Mouse (Mus musculus): ENCODE data around the gene Tas2r134. TPM values are rescaled to one million over a fixed set of nuclear protein-coding genes. Genes with fewer than 3 reads are reported as not detected.
A peak's percentile ranks its signal among the peaks of the same experiment; 100 is the strongest.

Tas2r134 gene
- polyA plus RNA-seq, 1 experiment from 2014 or later, result not detected

DNA sequence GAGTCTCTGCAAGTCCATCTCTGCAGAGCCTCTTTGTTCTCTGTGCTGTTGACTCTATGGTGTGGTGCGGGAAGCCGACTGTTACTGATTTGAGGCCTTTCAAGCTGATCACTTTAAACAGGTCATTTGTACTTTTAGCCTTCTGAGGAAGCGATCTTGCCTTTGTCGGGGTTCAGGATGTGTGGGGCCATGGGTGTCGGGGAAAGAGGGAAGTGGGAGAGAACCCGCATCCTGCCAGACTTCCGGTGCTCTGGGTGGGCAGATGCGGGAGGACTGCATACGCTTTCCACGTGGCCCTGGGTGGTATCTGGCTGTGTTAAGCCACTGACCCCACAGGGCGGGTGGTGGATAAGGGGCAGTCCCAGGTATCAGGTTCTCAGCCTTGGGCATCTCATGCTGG, 10.4 kb downstream of the Tas2r134 start:
- Histone ChIP-seq H3K27me3 (ENCODE audit: control insufficient read depth, insufficient read depth, low read length) (no peaks in the 10 kb centered on the region), H3K4me3 (ENCODE audit: low read depth, low read length) (no peak overlapping the region), H3K4me2 (ENCODE audit: low read depth, low read length, severe bottlenecking) (no peak overlapping the region), H3K9ac (ENCODE audit: low read length) (no peak overlapping the region), H3K9me3 (ENCODE audit: control insufficient read depth, low read length) (no peaks in the 10 kb centered on the region), H3K36me3 (ENCODE audit: control insufficient read depth, insufficient read depth, low read length) (no peaks in the 10 kb centered on the region), H3K4me1 (replicated peaks; ENCODE audit: control insufficient read depth, insufficient read depth, low read length) (no peaks in the 10 kb centered on the region), H3K27ac (ENCODE audit: low read depth, low read length) (no peak overlapping the region)
- DNase-seq (ENCODE audit: low spot score), result no peak
- WGBS, result 83% methylated on average over 11 of the region's 11 CpGs
- no peak for ATAC-seq (replicated peaks; ENCODE audit: low FRiP score)

DNA sequence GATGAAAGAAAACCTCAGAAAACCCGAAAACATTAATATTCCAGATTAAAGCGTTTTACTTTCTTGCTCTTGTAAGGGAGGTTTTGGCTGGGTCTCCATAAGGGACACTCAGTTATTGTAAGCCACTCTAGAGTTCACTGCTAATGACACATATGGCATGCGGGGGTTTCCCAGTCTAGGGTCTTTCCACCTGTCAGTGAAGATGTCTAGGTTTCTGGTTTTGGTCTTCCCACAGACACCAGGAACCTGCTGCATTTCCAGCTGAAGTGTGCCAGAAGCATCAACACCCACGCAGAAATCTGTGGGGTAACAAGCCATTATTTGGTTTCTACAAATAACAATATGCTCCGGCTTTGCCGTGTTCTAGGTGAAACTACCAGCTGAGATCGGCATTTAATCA, 14.3 kb downstream of the Tas2r134 start:
- no peak overlapping the region for H3K27ac ChIP-seq (ENCODE audit: low read depth, low read length)
- H3K27me3 ChIP-seq (ENCODE audit: control insufficient read depth, insufficient read depth, low read length), result no peaks in the 10 kb centered on the region
- no peaks in the 10 kb centered on the region for H3K4me1 ChIP-seq (replicated peaks; ENCODE audit: control insufficient read depth, insufficient read depth, low read length)
- WGBS, result 90% methylated on average over 7 of the region's 7 CpGs
- DNase-seq (ENCODE audit: low spot score) (no peak), ATAC-seq (replicated peaks; ENCODE audit: low FRiP score) (no peak)
- no peaks in the 10 kb centered on the region for H3K36me3 ChIP-seq (ENCODE audit: control insufficient read depth, insufficient read depth, low read length)
- no peak overlapping the region for H3K4me3 ChIP-seq (ENCODE audit: low read depth, low read length)
- H3K9ac ChIP-seq (ENCODE audit: low read length), result no peak overlapping the region
- no peak overlapping the region for H3K4me2 ChIP-seq (ENCODE audit: low read depth, low read length, severe bottlenecking)
- no peaks in the 10 kb centered on the region for H3K9me3 ChIP-seq (ENCODE audit: control insufficient read depth, low read length)

DNA sequence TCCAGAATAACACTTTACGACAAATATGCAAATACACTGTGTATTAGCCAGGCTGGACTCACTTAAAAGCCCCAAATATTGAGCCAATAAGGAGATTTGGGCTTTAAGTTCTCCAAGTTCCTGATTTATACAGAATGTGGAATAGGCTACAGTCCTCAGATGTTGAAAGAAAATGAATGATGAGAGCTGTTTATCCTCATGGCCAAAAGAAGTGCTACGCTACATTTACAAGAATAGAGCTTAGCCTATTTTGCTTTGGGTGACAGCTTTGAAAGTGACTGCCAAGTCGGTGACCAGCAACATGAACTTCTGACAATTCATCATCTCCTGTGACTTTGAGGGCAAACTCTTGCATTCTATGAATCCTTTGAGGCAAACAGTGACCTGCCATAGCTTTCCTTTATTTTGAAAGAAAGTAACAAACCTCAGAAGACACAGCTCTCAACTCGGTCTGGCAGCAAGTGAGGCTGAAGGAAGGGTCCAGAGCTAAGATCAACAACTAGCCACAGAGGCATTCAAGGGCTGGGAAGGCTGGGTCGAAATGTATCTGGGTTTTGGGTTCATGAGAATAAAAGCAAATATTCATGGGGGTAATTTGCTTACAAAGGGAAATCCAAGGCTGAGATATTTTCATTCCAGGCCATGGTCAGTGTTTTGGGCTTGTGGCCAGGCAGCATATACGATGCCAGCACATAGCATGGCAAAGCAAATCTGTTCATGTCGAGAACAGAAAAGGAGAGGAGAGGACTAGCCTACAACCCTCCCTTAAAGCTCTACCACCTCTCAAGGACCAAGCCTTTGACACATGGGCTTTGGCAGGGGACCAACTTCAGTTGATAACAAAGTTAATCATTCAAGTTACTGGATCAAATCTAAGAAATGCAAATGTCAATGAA, 16.2 kb downstream of the Tas2r134 start:
- H3K4me2 ChIP-seq (ENCODE audit: low read depth, low read length, severe bottlenecking), result no peak overlapping the region
- no peak overlapping the region for H3K27ac ChIP-seq (ENCODE audit: low read depth, low read length)
- 87% methylated on average over 7 of the region's 7 CpGs for WGBS
- H3K9ac ChIP-seq (ENCODE audit: low read length), result no peak overlapping the region
- no peak overlapping the region for H3K4me3 ChIP-seq (ENCODE audit: low read depth, low read length)
- no peaks in the 10 kb centered on the region for H3K27me3 ChIP-seq (ENCODE audit: control insufficient read depth, insufficient read depth, low read length)
- no peaks in the 10 kb centered on the region for H3K4me1 ChIP-seq (replicated peaks; ENCODE audit: control insufficient read depth, insufficient read depth, low read length)
- H3K9me3 ChIP-seq (ENCODE audit: control insufficient read depth, low read length), result no peaks in the 10 kb centered on the region
- ATAC-seq (replicated peaks; ENCODE audit: low FRiP score) (no peak), DNase-seq (ENCODE audit: low spot score) (no peak)
- H3K36me3 ChIP-seq (ENCODE audit: control insufficient read depth, insufficient read depth, low read length), result no peaks in the 10 kb centered on the region

DNA sequence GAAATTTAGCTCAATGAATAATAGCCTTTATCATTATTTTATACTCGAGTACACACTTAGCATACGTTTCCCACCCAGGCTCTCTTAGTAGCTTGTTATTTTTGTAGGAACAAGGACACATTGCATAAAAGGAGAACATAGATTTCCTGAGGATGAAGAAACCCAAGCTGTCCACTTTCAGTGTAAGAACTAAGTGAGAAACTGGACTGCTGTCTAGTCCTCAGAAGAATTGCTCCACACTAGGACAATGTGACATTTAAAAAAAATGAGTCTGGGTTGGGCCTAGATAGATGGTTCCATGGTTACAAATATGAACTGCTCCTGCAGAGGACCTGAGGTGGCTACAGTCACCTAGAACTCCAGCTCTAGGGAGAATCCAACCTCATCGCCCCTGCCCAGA, 20.7 kb downstream of the Tas2r134 start:
- no peak overlapping the region for H3K4me2 ChIP-seq (ENCODE audit: low read depth, low read length, severe bottlenecking)
- H3K9ac ChIP-seq (ENCODE audit: low read length), result no peak overlapping the region
- H3K27ac ChIP-seq (ENCODE audit: low read depth, low read length), result no peak overlapping the region
- no peaks in the 10 kb centered on the region for H3K27me3 ChIP-seq (ENCODE audit: control insufficient read depth, insufficient read depth, low read length)
- no peak overlapping the region for H3K4me3 ChIP-seq (ENCODE audit: low read depth, low read length)
- 97% methylated on average over 3 of the region's 3 CpGs for WGBS
- DNase-seq (ENCODE audit: low spot score), result no peak
- 0 out of 2 replicates have a peak, but pooled peaks cover 2% of the 10 kb centered on the region for H3K4me1 ChIP-seq (replicated peaks; ENCODE audit: control insufficient read depth, insufficient read depth, low read length)
- H3K9me3 ChIP-seq (ENCODE audit: control insufficient read depth, low read length), result no peaks in the 10 kb centered on the region
- ATAC-seq (replicated peaks; ENCODE audit: low FRiP score), result no peak
- H3K36me3 ChIP-seq (ENCODE audit: control insufficient read depth, insufficient read depth, low read length), result no peaks in the 10 kb centered on the region

DNA sequence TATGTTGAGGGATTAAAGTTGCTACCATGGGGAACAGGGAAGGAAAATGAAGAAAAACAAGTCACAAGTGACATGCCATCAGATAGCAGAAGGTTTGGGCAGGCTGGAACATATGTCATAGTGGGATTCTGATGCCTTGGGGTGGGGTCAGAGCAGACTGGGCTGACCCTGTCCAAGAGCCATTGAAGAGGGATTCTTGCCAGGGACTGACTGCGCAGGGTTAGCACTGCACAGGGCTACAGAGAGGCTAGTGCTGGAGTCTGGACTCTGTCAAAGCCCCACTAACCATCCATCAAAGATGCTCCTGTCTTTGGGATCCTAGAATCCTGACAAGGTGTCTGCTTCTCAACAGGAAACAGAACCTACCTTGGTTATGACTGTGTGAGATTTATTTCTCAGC, 22.6 kb downstream of the Tas2r134 start:
- ATAC-seq (replicated peaks; ENCODE audit: low FRiP score) (peak; percentile 60; the same call in 1 of the 2 replicates), DNase-seq (ENCODE audit: low spot score) (no peak)
- Histone ChIP-seq H3K9me3 (ENCODE audit: control insufficient read depth, low read length) (no peaks in the 10 kb centered on the region), H3K27me3 (ENCODE audit: control insufficient read depth, insufficient read depth, low read length) (no peaks in the 10 kb centered on the region), H3K36me3 (ENCODE audit: control insufficient read depth, insufficient read depth, low read length) (no peaks in the 10 kb centered on the region), H3K4me3 (ENCODE audit: low read depth, low read length) (no peak overlapping the region), H3K4me2 (ENCODE audit: low read depth, low read length, severe bottlenecking) (no peak overlapping the region), H3K9ac (ENCODE audit: low read length) (no peak overlapping the region), H3K27ac (ENCODE audit: low read depth, low read length) (no peak overlapping the region), H3K4me1 (replicated peaks; ENCODE audit: control insufficient read depth, insufficient read depth, low read length) (0 out of 2 replicates have a peak, but pooled peaks cover 2% of the 10 kb centered on the region)
- WGBS, result 65% methylated on average over 1 of the region's 1 CpGs

DNA sequence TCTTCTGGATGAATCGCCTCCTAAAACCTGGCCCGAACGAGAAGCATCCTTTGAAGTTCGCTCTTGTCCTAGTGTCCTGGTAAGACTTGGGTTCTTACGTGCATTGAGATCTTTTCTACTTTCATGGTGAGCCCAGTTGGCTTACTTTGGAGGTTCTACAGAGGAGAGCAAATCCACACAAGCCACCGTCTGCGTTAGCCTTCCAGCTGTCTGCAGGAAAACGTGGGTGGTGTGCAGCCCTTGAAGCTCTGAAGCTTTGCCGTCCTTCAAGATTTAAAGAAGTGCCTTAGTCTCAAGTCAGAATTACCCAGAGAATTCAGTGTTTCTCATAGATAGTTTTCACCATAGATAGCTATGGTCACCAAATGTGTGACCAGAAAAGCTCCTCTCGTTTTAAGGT, 24.8 kb downstream of the Tas2r134 start:
- Histone ChIP-seq H3K27ac (ENCODE audit: low read depth, low read length) (no peak overlapping the region), H3K4me1 (replicated peaks; ENCODE audit: control insufficient read depth, insufficient read depth, low read length) (0 out of 2 replicates have a peak, but pooled peaks cover 2% of the 10 kb centered on the region), H3K36me3 (ENCODE audit: control insufficient read depth, insufficient read depth, low read length) (no peaks in the 10 kb centered on the region), H3K4me2 (ENCODE audit: low read depth, low read length, severe bottlenecking) (no peak overlapping the region), H3K4me3 (ENCODE audit: low read depth, low read length) (no peak overlapping the region), H3K9me3 (ENCODE audit: control insufficient read depth, low read length) (no peaks in the 10 kb centered on the region), H3K9ac (ENCODE audit: low read length) (no peak overlapping the region), H3K27me3 (ENCODE audit: control insufficient read depth, insufficient read depth, low read length) (no peaks in the 10 kb centered on the region)
- ATAC-seq (replicated peaks; ENCODE audit: low FRiP score) (no peak), DNase-seq (ENCODE audit: low spot score) (no peak)
- 93% methylated on average over 10 of the region's 10 CpGs for WGBS

DNA sequence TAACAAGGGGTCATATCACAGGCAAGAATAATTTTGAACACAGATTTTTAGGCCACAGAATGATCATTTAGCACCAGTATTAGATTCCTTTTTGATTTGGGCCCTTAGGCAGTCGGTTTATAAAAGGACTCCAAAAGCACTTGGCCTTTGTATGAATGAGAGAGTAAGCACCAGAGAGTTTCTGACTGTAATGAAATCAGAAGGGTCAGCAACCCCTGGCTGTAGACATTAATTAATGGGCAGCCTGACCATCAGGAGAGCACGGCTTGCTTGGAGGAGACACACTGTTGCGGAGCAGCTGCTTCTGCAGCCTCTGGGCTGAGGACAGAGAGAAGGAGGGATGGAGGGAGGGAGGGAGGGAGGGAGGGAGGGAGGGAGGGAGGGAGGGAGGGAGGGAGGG, 30.4 kb downstream of the Tas2r134 start:
- no peak overlapping the region for H3K4me3 ChIP-seq (ENCODE audit: low read depth, low read length)
- no peak overlapping the region for H3K9ac ChIP-seq (ENCODE audit: low read length)
- WGBS, result 47% methylated on average over 3 of the region's 3 CpGs
- no peaks in the 10 kb centered on the region for H3K27me3 ChIP-seq (ENCODE audit: control insufficient read depth, insufficient read depth, low read length)
- H3K4me1 ChIP-seq (replicated peaks; ENCODE audit: control insufficient read depth, insufficient read depth, low read length), result no peaks in the 10 kb centered on the region
- no peak overlapping the region for H3K4me2 ChIP-seq (ENCODE audit: low read depth, low read length, severe bottlenecking)
- no peak for DNase-seq (ENCODE audit: low spot score)
- H3K9me3 ChIP-seq (ENCODE audit: control insufficient read depth, low read length), result no peaks in the 10 kb centered on the region
- no peak overlapping the region for H3K27ac ChIP-seq (ENCODE audit: low read depth, low read length)
- no peaks in the 10 kb centered on the region for H3K36me3 ChIP-seq (ENCODE audit: control insufficient read depth, insufficient read depth, low read length)
- ATAC-seq (replicated peaks; ENCODE audit: low FRiP score), result no peak

DNA sequence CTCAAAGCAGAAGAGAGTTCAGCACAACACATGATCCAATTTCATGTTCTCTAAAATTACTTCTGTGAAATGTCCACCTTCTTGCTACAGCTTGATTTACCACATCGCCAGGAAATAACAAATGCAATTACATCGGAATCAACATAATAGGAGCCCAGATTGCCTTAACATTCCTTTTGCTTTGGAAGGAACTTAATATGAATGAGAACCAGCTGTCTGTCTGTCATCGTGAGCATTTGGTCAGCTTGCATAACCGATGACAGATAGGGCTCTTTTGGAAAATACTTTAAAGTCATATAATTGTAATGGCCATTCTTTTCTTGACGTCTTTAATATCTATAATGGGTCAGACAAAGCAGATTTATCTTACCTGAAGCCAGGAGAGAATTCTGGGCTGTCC, 31.0 kb downstream of the Tas2r134 start:
- no peak for ATAC-seq (replicated peaks; ENCODE audit: low FRiP score)
- Histone ChIP-seq H3K4me2 (ENCODE audit: low read depth, low read length, severe bottlenecking) (no peak overlapping the region), H3K27ac (ENCODE audit: low read depth, low read length) (no peak overlapping the region), H3K4me1 (replicated peaks; ENCODE audit: control insufficient read depth, insufficient read depth, low read length) (no peaks in the 10 kb centered on the region), H3K9me3 (ENCODE audit: control insufficient read depth, low read length) (no peaks in the 10 kb centered on the region), H3K9ac (ENCODE audit: low read length) (no peak overlapping the region), H3K4me3 (ENCODE audit: low read depth, low read length) (no peak overlapping the region), H3K36me3 (ENCODE audit: control insufficient read depth, insufficient read depth, low read length) (no peaks in the 10 kb centered on the region), H3K27me3 (ENCODE audit: control insufficient read depth, insufficient read depth, low read length) (no peaks in the 10 kb centered on the region)
- DNase-seq (ENCODE audit: low spot score), result no peak
- WGBS, result 76% methylated on average over 5 of the region's 5 CpGs

DNA sequence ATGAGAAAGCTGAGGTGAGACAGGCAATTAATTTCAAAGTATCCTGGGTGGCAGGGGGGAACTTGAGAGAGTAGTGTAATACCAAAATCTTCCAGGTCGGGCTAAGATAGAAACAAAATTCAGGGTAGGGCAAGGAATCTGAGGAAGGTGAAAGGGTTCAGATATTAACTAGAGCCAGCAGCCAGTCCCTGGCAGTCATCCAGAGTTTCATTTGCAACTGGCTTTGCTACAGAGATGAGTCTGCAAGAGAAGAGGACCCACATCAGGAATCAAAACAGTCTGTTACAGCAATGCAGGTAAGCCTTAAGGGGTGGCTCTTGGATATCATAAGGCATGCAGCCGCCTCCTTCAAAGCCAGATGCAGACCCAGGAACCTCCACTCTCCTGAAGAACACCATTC, 47.0 kb downstream of the Tas2r134 start:
- no peaks in the 10 kb centered on the region for H3K27me3 ChIP-seq (ENCODE audit: control insufficient read depth, insufficient read depth, low read length)
- no peaks in the 10 kb centered on the region for H3K36me3 ChIP-seq (ENCODE audit: control insufficient read depth, insufficient read depth, low read length)
- no peak for DNase-seq (ENCODE audit: low spot score)
- H3K4me2 ChIP-seq (ENCODE audit: low read depth, low read length, severe bottlenecking), result no peak overlapping the region
- WGBS, result 90% methylated on average over 2 of the region's 2 CpGs
- H3K27ac ChIP-seq (ENCODE audit: low read depth, low read length), result no peak overlapping the region
- H3K9ac ChIP-seq (ENCODE audit: low read length), result no peak overlapping the region
- ATAC-seq (replicated peaks; ENCODE audit: low FRiP score), result no peak
- no peak overlapping the region for H3K4me3 ChIP-seq (ENCODE audit: low read depth, low read length)
- no peaks in the 10 kb centered on the region for H3K4me1 ChIP-seq (replicated peaks; ENCODE audit: control insufficient read depth, insufficient read depth, low read length)
- no peaks in the 10 kb centered on the region for H3K9me3 ChIP-seq (ENCODE audit: control insufficient read depth, low read length)

Measured in forebrain, embryonic 11.5 days (tissue).